Mouse (Mus musculus) brain, adult 2 months (tissue): ENCODE results near the gene Spag7.

Experiments used
- DNase-seq: peaks from one replicate; pipeline ENCODE4 v3.0.0; 2011; ENCODE audit warnings: low read depth, low spot score

Spag7 gene

GRCm38 (mm10) chr11:70643051-70643450 lies 26.2 kb downstream of the Spag7 start:
- DNase-seq, result no peak

GRCm38 (mm10) chr11:70641241-70641640 lies 28.0 kb downstream of the Spag7 start:
- DNase-seq, result no peak

DNA sequence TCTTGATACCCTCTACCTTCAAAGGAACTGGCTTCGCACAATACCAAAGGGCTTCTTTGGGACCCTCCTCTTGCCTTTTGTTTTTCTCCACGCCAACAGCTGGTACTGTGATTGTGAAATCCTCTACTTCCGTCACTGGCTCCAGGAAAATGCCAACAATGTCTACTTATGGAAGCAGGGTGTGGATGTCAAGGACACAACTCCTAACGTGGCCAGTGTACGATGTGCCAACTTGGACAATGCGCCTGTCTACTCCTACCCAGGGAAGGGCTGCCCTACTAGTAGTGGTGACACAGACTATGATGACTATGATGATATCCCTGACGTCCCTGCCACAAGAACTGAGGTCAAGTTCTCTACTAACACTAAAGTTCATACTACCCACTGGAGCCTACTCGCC lies 29.2 kb downstream of the Spag7 start:
- no peak for DNase-seq

- DNase-seq, result no peak
Observed at GRCm38 (mm10) chr11:70638714-70639278, 30.4 kb downstream of the Spag7 start, which contains the start of gene Gp1ba. Gene Gp1ba (plus strand): TSS chr11:70639122.

- DNase-seq, result no peak
Observed at GRCm38 (mm10) chr11:70638293-70638692, 30.9 kb downstream of the Spag7 start.

GRCm38 (mm10) chr11:70637764-70638163 lies 31.5 kb downstream of the Spag7 start:
- DNase-seq, result no peak

DNA sequence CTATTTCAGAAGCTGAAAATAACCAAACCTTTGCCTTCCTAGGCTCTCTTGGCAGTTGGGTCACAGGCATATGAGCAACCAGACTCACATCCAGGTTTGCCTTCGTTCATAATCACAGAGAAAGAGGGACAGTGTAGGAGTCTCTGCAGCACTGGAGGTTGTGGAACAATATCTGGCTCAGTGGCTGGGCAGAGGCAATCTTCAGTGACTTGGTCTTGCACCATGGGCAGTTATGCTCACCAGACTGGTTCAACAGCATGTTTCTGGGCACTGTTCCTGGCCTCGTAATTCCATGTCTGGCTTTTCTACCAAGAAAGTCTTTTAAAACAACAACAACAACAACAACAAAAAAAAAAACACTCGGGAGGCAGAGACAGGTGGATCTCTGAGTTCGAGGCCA lies 33.6 kb downstream of the Spag7 start:
- DNase-seq, result no peak

GRCm38 (mm10) chr11:70630129-70630528 lies 39.1 kb downstream of the Spag7 start:
- DNase-seq, result no peak

DNA sequence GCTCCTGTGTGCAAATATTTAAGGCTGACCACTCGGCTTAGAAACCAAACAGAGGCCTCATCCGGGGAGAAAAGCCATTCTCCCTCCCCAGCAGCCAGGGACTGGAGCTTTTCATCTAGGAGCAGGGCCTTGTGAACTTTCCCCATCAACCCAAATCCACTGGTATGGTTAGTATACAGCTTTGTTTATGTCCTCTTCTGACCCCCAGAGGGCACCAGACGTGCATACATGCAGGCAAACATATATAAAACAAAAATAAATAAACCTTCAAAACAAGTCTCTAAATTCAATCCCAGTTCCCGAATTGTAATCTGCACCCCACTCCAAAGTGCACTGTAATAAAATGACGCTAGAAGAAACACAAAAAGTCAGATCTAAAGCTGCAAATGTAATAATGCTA lies 39.7 kb downstream of the Spag7 start:
- DNase-seq, result no peak

DNA sequence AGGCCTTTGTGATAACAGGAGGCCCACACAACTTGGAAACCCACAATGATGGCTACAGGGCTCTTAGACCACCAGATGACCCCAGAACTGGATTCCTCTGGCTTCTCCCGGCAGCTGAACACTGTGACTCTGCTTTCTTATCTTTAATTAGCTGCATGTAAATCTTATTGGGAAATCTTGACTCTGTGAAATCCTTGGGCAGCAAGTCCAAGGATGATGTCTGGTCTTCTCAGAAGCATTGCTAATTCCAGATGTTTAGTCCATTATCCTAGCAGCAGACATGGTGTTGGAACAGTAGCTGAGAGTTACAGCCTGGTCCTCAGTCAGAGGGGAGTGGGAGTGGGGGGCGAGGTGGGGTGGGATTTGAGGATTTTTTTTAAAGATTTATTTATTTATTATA lies 40.8 kb downstream of the Spag7 start:
- no peak for DNase-seq

- DNase-seq, result no peak
Observed at GRCm38 (mm10) chr11:70626877-70627276, 42.3 kb downstream of the Spag7 start.

GRCm38 (mm10) chr11:70625473-70625872 lies 43.7 kb downstream of the Spag7 start:
- peak; percentile 55 for DNase-seq

- peak; percentile 12 for DNase-seq
Observed at GRCm38 (mm10) chr11:70623053-70623742, 46.0 kb downstream of the Spag7 start.

DNA sequence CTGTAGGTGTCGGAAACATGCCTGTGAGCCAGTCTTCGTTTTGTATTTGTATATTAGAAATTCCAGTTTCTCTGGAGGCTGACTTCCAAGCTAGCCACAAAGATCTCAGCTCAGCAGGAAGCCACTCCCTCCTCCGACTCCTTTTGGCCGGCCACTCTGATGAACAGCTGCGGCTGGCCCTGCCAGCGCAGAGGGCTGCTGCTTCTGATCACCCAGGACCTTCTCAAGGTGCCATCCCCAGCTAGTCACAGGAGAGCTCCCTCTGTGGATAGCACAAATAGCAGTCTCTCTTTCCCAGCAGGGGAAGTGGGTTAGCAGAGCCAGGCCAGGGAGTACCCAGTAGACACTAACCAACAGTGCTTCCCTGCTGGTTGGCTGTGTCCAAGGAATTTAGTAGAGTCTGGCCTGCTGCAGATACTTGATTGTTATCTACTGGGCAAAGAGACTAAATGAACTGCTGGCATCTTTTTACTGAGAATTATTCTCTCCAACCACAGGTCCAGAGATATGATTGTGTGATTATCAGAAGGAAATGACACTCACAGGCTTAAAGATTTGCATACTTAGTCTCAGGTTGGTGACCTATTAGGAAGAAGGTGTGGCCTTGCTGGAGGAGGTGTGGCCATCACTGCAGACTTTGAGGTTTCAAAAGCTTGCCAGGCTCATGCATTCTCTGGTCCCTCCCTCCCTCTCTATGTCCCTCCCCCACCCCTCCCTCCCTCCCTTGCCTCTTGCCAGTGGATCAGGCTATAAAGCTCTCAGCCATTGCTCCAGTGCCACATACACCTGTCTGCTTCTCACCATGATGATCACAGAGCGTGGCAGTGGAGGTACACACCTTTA lies 47.0 kb downstream of the Spag7 start:
- no peak for DNase-seq

DNA sequence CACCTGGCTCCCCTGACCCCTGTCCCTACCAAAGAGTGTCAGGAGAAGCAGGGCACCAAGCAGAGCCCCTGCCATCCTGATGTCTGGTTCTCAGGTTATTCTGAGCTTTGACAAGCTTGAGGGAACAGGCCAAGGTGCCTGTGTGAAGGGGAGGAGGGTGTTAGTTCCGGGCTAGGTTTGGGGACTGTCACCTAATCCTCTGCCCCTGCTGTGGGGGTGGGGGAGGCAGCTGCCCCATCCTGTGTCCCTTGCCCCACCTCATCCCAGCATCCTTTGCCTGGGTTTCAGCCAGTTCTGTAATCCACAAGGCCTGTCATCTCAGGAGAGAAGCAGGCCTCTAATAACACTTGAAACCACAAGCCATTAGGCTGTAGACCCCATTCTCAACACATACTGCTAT lies 50.1 kb downstream of the Spag7 start, which contains the start of gene Chrne:
TSS of gene Chrne (minus strand) at position 116 of the 400 bp plus-strand sequence.
- no peak for DNase-seq

GRCm38 (mm10) chr11:70615516-70616093 lies 53.6 kb downstream of the Spag7 start, which contains the start of gene 4930544D05Rik:
Gene 4930544D05Rik (plus strand): TSS chr11:70615848.
- no peak for DNase-seq

GRCm38 (mm10) chr11:70615074-70615473 lies 54.1 kb downstream of the Spag7 start:
- DNase-seq, result peak; percentile 57
